Mouse (Mus musculus) urinary bladder, adult 2 months (tissue): ENCODE data around the gene Sash1. TPM values are rescaled to one million over a fixed set of nuclear protein-coding genes. Genes with fewer than 3 reads are reported as not detected.

ENCODE experiments used
- DNase-seq: peaks from one replicate; pipeline ENCODE4 v3.0.0; 2022; ENCODE audit warnings: low spot score
- polyA plus RNA-seq: library from polyadenylated mRNA; depleted of rRNA; stranded (reverse); fragments of >200 nt; gene quantifications from 2 replicates; pipeline ENCODE4 v1.2.3, GENCODE M21; 2012; rRNA removed

The Sash1 gene
- 30.4 and 33.1 TPM in 2 replicates for polyA plus RNA-seq

- DNase-seq, result peak; percentile 94
Observed at GRCm38 (mm10) chr10:8885630-8886527, at the start of gene Sash1. Sash1 (minus strand) TSS chr10:8886070.

GRCm38 (mm10) chr10:8935601-8936000 is 49.7 kb upstream of the Sash1 start:
- no peak for DNase-seq

- DNase-seq, result no peak
Observed at GRCm38 (mm10) chr10:8933451-8934372, 47.8 kb upstream of the Sash1 start.

- no peak for DNase-seq
Observed at GRCm38 (mm10) chr10:8931548-8932240, 45.8 kb upstream of the Sash1 start.

- no peak for DNase-seq
Observed at GRCm38 (mm10) chr10:8930672-8931071, 44.8 kb upstream of the Sash1 start.

GRCm38 (mm10) chr10:8928775-8929647 is 43.1 kb upstream of the Sash1 start:
- no peak for DNase-seq

- DNase-seq, result no peak
Observed at GRCm38 (mm10) chr10:8928261-8928660, 42.4 kb upstream of the Sash1 start.

GRCm38 (mm10) chr10:8926906-8927305 is 41.0 kb upstream of the Sash1 start:
- no peak for DNase-seq

GRCm38 (mm10) chr10:8926295-8926694 is 40.4 kb upstream of the Sash1 start:
- no peak for DNase-seq

GRCm38 (mm10) chr10:8925299-8925698 is 39.4 kb upstream of the Sash1 start:
- no peak for DNase-seq

- DNase-seq, result no peak
Observed at GRCm38 (mm10) chr10:8921098-8921693, 35.3 kb upstream of the Sash1 start.

GRCm38 (mm10) chr10:8917798-8918197 is 31.9 kb upstream of the Sash1 start:
- DNase-seq, result no peak

GRCm38 (mm10) chr10:8917350-8917749 is 31.5 kb upstream of the Sash1 start:
- no peak for DNase-seq

GRCm38 (mm10) chr10:8915755-8916154 is 29.9 kb upstream of the Sash1 start:
- DNase-seq, result no peak

- DNase-seq, result no peak
Observed at GRCm38 (mm10) chr10:8913904-8914303, 28.0 kb upstream of the Sash1 start.

GRCm38 (mm10) chr10:8912706-8913275 is 26.9 kb upstream of the Sash1 start:
- DNase-seq, result no peak

GRCm38 (mm10) chr10:8912213-8912612 is 26.3 kb upstream of the Sash1 start:
- no peak for DNase-seq

- no peak for DNase-seq
Observed at GRCm38 (mm10) chr10:8910237-8910990, 24.5 kb upstream of the Sash1 start.

- no peak for DNase-seq
Observed at GRCm38 (mm10) chr10:8903086-8903485, 17.2 kb upstream of the Sash1 start.
